Mouse (Mus musculus) MEL-GATA-1-ER (cell line): Measurements from ENCODE around the gene 1700017B05Rik.
"Not testable (repeated sequence)": the region's sequence is repeated elsewhere in the genome, so short reads cannot be mapped to it uniquely, and the experiment has no call there.

Experiments used
- DNase-seq: peaks from one replicate; pipeline ENCODE4 v3.0.0-alpha.2; 2012; ENCODE audit warnings: low read depth; ENCODE audit errors: extremely low read depth

The 1700017B05Rik gene

GRCm38 (mm10) chr9:57261913-57262794 is at the start of gene 1700017B05Rik:
Gene 1700017B05Rik, minus strand, starts transcription at chr9:57262612.
- no peak for DNase-seq

- no peak for DNase-seq
These were observed 48.5 kb upstream of the 1700017B05Rik start for GRCm38 (mm10) chr9:57310895-57311294.

GRCm38 (mm10) chr9:57309353-57309752 is 46.9 kb upstream of the 1700017B05Rik start:
- DNase-seq, result no peak

- DNase-seq, result peak; percentile 33
These were observed 45.0 kb upstream of the 1700017B05Rik start for GRCm38 (mm10) chr9:57307456-57307855.

GRCm38 (mm10) chr9:57304716-57305115 is 42.3 kb upstream of the 1700017B05Rik start:
- DNase-seq, result not testable (repeated sequence)

- no peak for DNase-seq
These were observed 41.8 kb upstream of the 1700017B05Rik start for GRCm38 (mm10) chr9:57304251-57304650.

GRCm38 (mm10) chr9:57303356-57303755 is 40.9 kb upstream of the 1700017B05Rik start:
- DNase-seq, result no peak

- no peak for DNase-seq
These were observed 38.4 kb upstream of the 1700017B05Rik start for GRCm38 (mm10) chr9:57300825-57301224.

- DNase-seq, result peak; percentile 46
These were observed 37.5 kb upstream of the 1700017B05Rik start for GRCm38 (mm10) chr9:57299790-57300477.

- no peak for DNase-seq
These were observed 35.5 kb upstream of the 1700017B05Rik start for GRCm38 (mm10) chr9:57297938-57298337.

- DNase-seq, result no peak
These were observed 33.9 kb upstream of the 1700017B05Rik start for GRCm38 (mm10) chr9:57296277-57296676.

- no peak for DNase-seq
These were observed 33.3 kb upstream of the 1700017B05Rik start for GRCm38 (mm10) chr9:57295666-57296065.

GRCm38 (mm10) chr9:57294905-57295304 is 32.5 kb upstream of the 1700017B05Rik start:
- DNase-seq, result no peak

GRCm38 (mm10) chr9:57287183-57287582 is 24.8 kb upstream of the 1700017B05Rik start:
- DNase-seq, result no peak

GRCm38 (mm10) chr9:57283311-57283710 is 20.9 kb upstream of the 1700017B05Rik start:
- DNase-seq, result no peak

GRCm38 (mm10) chr9:57282686-57283085 is 20.3 kb upstream of the 1700017B05Rik start:
- no peak for DNase-seq

GRCm38 (mm10) chr9:57281549-57281948 is 19.1 kb upstream of the 1700017B05Rik start:
- DNase-seq, result no peak

GRCm38 (mm10) chr9:57279441-57279840 is 17.0 kb upstream of the 1700017B05Rik start:
- DNase-seq, result no peak

GRCm38 (mm10) chr9:57278268-57278667 is 15.9 kb upstream of the 1700017B05Rik start:
- no peak for DNase-seq

- no peak for DNase-seq
These were observed 13.9 kb upstream of the 1700017B05Rik start for GRCm38 (mm10) chr9:57276311-57276710.

GRCm38 (mm10) chr9:57273805-57274494 is 11.5 kb upstream of the 1700017B05Rik start:
- no peak for DNase-seq
